Mouse (Mus musculus): ENCODE measurements around the gene Adra2b. TPM values are rescaled to one million over a fixed set of nuclear protein-coding genes. Genes with fewer than 3 reads are reported as not detected.

The Adra2b gene
- total RNA-seq, 2 experiments from 2014 or later: not detected

DNA sequence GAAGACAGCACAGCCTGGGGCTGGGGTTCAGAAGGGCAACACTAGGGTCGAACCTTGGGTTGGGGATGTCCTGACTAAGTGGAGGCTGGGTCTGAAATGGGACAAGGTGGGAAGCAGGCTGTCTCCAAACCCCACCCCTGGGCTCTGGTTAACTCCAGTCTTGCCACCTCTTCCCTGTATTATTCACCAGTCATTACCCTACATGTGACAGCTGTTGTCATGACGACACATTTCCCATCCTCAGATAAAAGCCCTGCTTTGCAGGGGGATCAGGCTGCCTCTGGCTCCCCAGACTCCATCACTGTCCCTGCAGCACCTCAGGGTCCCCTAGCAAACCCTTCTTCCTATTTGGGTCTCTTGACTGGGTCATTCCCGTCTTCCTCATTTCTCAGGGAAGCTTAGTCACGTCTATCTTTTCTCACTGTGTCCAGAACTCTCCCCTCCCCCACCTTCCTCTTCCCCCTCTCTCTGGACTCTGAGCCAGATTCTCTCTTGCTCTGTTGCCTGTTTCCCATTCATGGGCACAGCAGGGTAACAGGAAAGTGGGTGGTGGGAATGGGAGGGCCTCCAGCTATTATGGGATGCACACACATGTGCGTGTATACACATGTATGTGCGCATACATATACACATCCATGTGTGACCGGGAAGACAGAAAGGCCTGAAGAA, 15.1 kb downstream of the Adra2b start:
- ATAC-seq (ENCODE audit: poor library complexity, severe bottlenecking): no peak

DNA sequence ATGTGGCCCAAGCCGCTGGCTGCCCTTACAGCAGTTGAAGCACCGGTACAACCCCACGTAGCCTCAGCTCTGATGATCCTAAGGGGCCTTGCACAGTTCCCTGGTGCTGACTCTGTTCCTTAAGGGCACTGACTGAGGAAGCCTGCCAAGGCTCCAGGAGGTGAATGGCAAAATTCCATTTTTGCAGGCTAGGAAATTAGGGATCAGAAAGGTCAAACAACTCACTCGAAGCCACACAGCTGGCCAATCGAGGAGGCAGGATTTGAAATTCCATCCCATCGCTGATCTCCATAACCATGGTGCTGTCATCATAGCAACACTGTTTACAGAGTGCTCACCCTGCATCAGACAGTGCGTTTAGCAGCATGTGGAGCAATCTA, 15.6 kb downstream of the Adra2b start:
- ATAC-seq (ENCODE audit: poor library complexity, severe bottlenecking): no peak

DNA sequence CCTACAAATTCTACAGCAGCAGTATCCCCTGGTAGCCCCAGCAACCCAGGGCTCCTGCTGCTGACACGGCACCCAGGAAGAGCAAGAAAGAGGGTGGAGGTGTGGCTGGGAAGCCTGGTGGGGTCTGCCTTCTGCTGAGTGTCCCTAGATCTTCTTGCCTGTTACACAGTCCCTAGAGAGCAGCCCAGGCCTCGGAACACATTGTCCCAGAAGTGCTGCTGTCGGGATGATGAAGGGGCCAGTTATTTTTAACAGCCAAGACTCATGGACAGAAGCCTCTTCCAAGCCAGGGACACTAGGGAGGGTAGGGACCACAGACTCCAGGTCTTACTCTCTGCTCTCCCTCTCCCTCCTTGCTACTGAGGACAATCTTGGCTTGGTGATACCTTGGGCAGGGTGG, 16.2 kb downstream of the Adra2b start:
- ATAC-seq (ENCODE audit: poor library complexity, severe bottlenecking): no peak

DNA sequence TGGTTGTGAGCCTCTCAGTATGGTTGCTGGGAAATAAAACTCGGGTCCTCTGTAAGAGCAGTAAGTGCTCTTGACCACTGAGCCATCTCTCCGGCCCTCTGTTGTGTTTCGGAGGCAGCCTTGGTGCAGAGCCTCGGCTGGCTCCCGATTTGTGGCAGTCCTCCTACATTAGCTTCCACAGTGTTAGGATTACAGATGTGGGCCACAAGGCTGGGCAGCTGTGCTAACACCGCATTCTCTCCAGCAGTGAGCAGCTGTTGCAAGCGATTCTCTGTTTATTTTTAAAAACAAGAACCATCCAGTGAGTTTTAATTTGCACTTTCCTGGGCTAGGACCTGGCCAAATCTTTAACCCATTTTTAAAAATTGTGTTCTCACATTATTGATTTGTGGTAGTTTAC, 20.9 kb downstream of the Adra2b start:
- no peak for ATAC-seq (ENCODE audit: poor library complexity, severe bottlenecking)

DNA sequence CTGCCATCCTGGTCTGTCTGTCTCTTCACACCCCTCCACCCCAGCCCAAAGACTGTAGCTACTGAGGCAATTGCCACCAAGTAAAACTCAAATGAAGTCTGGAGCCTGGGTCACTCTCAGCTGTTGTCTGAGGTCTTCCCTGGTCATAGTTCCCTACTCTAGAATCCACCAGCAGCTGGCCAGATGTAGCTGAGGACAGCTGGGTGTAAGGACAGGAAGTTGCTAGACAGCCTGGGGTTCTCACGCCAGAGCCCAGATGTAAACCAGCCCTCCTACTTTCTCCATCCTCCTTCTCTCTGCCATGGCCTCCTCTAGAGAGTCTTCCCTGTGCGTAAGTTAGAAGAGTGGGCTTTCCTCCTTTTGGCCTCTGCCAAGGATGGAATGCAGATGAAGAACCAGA, 24.5 kb downstream of the Adra2b start:
- ATAC-seq (ENCODE audit: poor library complexity, severe bottlenecking): no peak

DNA sequence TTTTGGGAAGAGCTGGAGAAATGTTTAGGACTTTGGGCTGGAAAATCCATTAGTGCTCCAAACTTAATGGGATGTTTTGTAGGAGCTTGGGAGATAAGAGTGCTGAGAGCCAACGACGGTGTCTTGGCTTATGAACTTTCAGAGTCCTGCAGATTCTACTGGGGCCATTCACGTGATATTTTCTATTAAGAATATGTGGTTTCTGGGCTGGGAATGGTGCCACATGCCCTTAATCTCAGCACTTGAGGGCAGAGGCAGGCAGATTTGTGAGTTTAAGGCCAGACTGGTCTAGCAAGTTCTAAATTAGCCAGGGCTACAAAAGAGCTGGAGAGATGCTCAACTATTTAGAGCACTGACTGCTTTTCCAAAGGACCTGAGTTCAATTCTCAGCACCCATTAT, 27.3 kb downstream of the Adra2b start:
- ATAC-seq (ENCODE audit: poor library complexity, severe bottlenecking): no peak

DNA sequence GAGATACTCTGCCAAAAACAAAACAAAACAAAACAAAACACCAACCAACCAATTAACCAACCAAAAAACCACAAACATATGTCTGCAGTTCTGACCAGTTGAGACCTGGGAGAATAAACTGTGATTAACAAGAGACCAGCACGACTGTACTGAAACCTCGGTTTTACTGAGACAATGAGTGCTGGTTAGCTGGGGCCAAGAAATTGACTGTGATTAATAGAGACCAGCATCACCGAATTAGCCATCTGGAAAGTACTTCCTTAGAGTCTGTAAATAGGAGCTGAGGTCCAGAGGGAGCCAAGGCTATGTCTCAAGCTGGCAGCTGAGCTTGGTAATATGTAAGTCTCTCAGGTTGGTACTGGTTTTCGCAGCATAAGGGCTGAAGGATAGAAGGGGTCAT, 27.8 kb downstream of the Adra2b start:
- no peak for ATAC-seq (ENCODE audit: poor library complexity, severe bottlenecking)

DNA sequence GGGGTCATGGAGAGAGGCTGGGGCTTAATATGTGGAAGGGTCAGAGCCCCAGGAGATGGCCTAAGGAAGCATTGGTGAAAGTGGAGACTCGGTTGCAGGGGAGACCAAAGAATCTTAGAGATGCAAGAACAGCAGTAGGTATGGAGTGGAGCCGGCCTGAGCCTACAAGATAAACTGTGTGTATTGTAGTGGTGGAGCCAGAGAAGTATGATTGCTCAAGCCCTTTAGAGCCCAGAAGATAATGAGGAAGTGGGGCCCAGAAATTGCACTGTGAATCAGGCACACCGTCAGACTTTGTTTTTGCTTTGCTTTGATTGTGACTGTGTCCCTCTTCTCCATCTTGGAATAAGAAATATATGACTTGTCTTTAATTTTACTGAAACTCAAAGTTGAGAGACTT, 28.3 kb downstream of the Adra2b start:
- ATAC-seq (ENCODE audit: poor library complexity, severe bottlenecking): 0 out of 2 replicates have a peak, but pooled peaks have one; percentile 59

DNA sequence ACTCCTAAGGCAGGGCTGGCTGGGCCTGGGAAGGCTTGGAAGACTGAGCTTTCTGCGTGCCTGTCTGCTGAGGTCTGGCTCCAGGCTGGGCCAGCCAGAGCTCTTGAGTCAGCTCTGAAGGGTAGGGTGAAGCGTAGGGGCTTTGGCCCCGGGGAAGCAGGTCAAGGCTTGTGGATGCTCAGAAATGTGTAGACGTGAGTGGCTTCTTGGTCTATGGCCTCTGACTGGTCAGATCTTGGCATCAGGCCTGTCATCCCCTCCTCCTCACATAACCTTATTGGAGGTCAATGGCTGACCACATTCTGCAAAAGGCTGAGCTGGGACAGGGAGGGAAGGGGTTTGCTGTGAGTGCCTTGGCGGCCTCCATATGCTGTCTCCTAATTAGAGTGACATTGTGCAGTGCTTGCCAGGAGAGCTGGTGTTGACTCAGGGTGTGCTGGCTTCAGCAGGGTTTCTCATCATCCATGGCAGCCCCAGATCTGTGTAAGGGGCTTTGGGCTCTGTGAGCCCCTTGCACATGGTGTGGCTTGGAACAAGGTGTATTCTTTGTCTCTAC, 31.7 kb downstream of the Adra2b start:
- ATAC-seq (ENCODE audit: poor library complexity, severe bottlenecking): no peak

DNA sequence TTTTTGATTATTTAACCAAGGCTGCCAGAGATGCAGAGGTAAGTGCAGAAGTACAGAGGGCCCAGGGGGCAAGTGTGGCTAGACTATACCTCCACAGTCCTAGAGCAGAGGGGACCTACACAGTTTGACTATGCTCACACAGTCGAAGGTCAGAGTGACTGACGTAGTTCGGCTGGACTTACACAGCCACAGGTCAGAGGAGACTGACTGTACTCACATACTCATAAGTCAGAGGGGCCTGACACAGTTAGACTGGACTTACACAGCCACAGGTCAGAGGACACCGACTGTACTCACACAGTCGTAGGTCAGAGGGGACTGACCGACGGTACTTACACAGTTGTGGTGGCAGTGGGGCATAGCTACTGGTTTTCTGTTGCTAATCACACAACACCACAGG, 35.7 kb downstream of the Adra2b start:
- ATAC-seq (ENCODE audit: poor library complexity, severe bottlenecking): no peak

DNA sequence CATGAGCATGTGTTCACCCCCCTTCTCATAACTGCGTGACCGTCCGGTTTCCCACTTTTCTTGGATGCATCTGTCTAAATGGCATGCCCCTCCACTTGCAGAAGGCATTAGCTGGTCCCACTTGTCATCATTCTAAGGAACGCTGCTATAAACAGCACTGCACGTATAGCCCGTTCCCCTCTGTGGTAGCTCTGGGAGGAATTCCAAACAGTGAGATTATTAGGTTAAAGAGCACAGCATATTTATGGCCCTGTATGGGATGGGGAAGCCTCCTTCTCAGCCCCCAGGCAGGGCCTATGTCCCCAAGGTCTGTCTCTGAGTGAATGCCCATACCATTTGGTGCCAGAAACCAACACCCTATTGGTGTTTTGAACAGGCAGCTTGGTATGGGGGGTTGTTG, 48.1 kb downstream of the Adra2b start:
- no peak for ATAC-seq (ENCODE audit: poor library complexity, severe bottlenecking)

DNA sequence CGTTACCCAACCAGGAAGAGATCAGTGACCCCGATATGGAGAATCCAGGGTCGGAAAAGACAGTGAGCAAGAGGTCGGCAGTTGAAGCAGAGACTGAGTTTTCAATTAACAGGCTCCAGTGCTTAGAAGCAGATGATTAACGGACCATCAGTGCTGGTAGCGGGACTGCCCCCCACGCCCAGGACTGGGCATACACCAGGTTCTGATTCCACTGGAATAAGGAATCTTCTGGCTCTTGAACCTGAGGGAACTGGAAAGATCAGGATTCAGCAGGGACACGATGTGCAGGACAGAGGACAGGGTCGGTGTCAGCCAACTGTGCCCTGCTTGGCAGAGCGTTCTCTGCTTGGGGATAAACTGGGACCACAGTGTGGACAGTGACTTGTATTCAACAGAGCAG, 52.8 kb downstream of the Adra2b start:
- no peak for ATAC-seq (ENCODE audit: poor library complexity, severe bottlenecking)

DNA sequence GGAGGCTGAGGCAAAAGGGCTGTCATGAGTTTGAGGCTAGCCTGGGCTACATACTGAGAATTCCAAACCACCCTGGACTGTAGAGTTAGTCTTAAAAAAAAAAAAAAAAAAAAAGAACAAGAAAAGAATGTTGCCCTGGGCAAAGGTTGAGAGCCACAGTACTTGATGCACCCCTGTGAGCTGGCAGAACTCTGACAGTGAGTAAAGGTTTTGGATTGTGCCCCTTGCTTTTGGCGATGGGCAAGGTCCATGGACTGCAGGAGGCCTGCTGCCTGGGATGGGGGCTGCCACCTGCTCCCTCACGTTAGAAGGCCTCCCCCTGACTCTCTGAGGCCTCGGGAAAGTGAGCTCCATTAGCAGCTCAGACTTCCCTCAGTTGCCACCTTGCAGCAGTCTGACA, 53.7 kb downstream of the Adra2b start:
- ATAC-seq (ENCODE audit: poor library complexity, severe bottlenecking): no peak

Other genes with a start within 250 kb of the Adra2b start
- gene Ncaph, start 229.3 kb upstream of the Adra2b start, total RNA-seq (2015): 61.6 and 71.8 TPM in 2 replicates
- gene Ncaph, start 229.3 kb upstream of the Adra2b start, total RNA-seq (2017): 88.2 and 93.2 TPM in 2 replicates
- gene Itpripl1, start 219.8 kb upstream of the Adra2b start, total RNA-seq (2015): 39.4 and 40.2 TPM in 2 replicates
- 46.1 and 50.0 TPM in 2 replicates for gene Itpripl1, start 219.8 kb upstream of the Adra2b start, total RNA-seq (2017)
- gene 1810024B03Rik, start 154.9 kb upstream of the Adra2b start, total RNA-seq (2015): 0.83 and 1.0 TPM in 2 replicates
- 0.81 and 1.2 TPM in 2 replicates for gene 1810024B03Rik, start 154.9 kb upstream of the Adra2b start, total RNA-seq (2017)
- gene Snrnp200, start 154.8 kb upstream of the Adra2b start, total RNA-seq (2015): 51.3 and 54.3 TPM in 2 replicates
- gene Snrnp200, start 154.8 kb upstream of the Adra2b start, total RNA-seq (2017): 124 and 133 TPM in 2 replicates
- 24.4 and 38.1 TPM in 2 replicates for gene Ciao1, start 115.4 kb upstream of the Adra2b start, total RNA-seq (2015)
- gene Ciao1, start 115.4 kb upstream of the Adra2b start, total RNA-seq (2017): 18.8 and 25.6 TPM in 2 replicates
- 23.9 and 24.6 TPM in 2 replicates for gene Tmem127, start 115.3 kb upstream of the Adra2b start, total RNA-seq (2015)
- 49.8 and 70.7 TPM in 2 replicates for gene Tmem127, start 115.3 kb upstream of the Adra2b start, total RNA-seq (2017)
- gene Stard7, start 93.0 kb upstream of the Adra2b start, total RNA-seq (2015): 38.5 and 42.0 TPM in 2 replicates
- 65.1 and 87.4 TPM in 2 replicates for gene Stard7, start 93.0 kb upstream of the Adra2b start, total RNA-seq (2017)
- 8.6 and 10.9 TPM in 2 replicates for gene Dusp2, start 27.0 kb upstream of the Adra2b start, total RNA-seq (2015)
- gene Dusp2, start 27.0 kb upstream of the Adra2b start, total RNA-seq (2017): 10.1 and 10.9 TPM in 2 replicates
- 0.18 TPM in 1 of 2 replicates, not detected in the other for gene Astl, start 24.6 kb upstream of the Adra2b start, total RNA-seq (2015)
- 0.07 TPM in 1 of 2 replicates, not detected in the other for gene Astl, start 24.6 kb upstream of the Adra2b start, total RNA-seq (2017)
- not detected in 2 replicates for gene Gpat2, start 62.0 kb downstream of the Adra2b start, total RNA-seq (2015)
- gene Gpat2, start 62.0 kb downstream of the Adra2b start, total RNA-seq (2017): not detected in 2 replicates
- 9.9 and 16.8 TPM in 2 replicates for gene Fahd2a, start 81.4 kb downstream of the Adra2b start, total RNA-seq (2015)
- 6.4 and 9.7 TPM in 2 replicates for gene Fahd2a, start 81.4 kb downstream of the Adra2b start, total RNA-seq (2017)
- 3.5 and 3.6 TPM in 2 replicates for gene Kcnip3, start 158.9 kb downstream of the Adra2b start, total RNA-seq (2015)
- gene Kcnip3, start 158.9 kb downstream of the Adra2b start, total RNA-seq (2017): 0.62 and 2.2 TPM in 2 replicates
- gene Prom2, start 178.3 kb downstream of the Adra2b start, total RNA-seq (2015): not detected in 2 replicates
- gene Prom2, start 178.3 kb downstream of the Adra2b start, total RNA-seq (2017): 0.12 TPM in 1 of 2 replicates, not detected in the other
- gene Zfp661, start 223.9 kb downstream of the Adra2b start, total RNA-seq (2015): 1.1 TPM in 2 replicates
- gene Zfp661, start 223.9 kb downstream of the Adra2b start, total RNA-seq (2017): 1.1 and 2.1 TPM in 2 replicates
- 10.4 and 15.7 TPM in 2 replicates for gene Mrps5, start 224.0 kb downstream of the Adra2b start, total RNA-seq (2015)
- gene Mrps5, start 224.0 kb downstream of the Adra2b start, total RNA-seq (2017): 34.3 and 42.3 TPM in 2 replicates

All from megakaryocyte, adult 5-6 weeks (primary cell).